Mouse (Mus musculus) cortical plate, adult 2 months (tissue): ENCODE data around the gene Frem3. TPM values are rescaled to one million over a fixed set of nuclear protein-coding genes. Genes with fewer than 3 reads are reported as not detected.
"Not testable (repeated sequence)": the region's sequence is repeated elsewhere in the genome, so short reads cannot be mapped to it uniquely, and the experiment has no call there.

Source experiments
- H3K27ac ChIP-seq: fragments of 200-500 bp; 2 replicates; pipeline ENCODE4 v1.5.1; 2012; ENCODE audit warnings: low read length, control low read depth, inconsistent platforms; ENCODE audit not compliant: insufficient read depth
- H3K4me1 ChIP-seq: fragments of 200-500 bp; 2 replicates; pipeline ENCODE4 v1.6.1; 2011; ENCODE audit warnings: low read length; ENCODE audit not compliant: control insufficient read depth, insufficient read depth
- H3K4me3 ChIP-seq: fragments of 200-500 bp; 2 replicates; pipeline ENCODE4 v1.5.1; 2011; ENCODE audit warnings: mild to moderate bottlenecking, low read length, control low read depth; ENCODE audit not compliant: insufficient read depth
- CTCF ChIP-seq: fragments of 200-500 bp; IDR thresholded peaks from 2 replicates; pipeline ENCODE4 v1.5.1; 2011; ENCODE audit warnings: mild to moderate bottlenecking, control low read depth, low read length; ENCODE audit not compliant: insufficient read depth; ENCODE audit errors: extremely low read depth
- POLR2A ChIP-seq: fragments of 200-500 bp; IDR thresholded peaks from 2 replicates; pipeline ENCODE4 v1.6.1; 2011; ENCODE audit warnings: mild to moderate bottlenecking, low read length, control low read depth; ENCODE audit not compliant: insufficient read depth; ENCODE audit errors: extremely low read depth
- polyA plus RNA-seq: library from polyadenylated mRNA; depleted of rRNA; stranded (reverse); fragments of >200 nt; gene quantifications from 2 replicates; pipeline ENCODE4 v1.2.3, GENCODE M21; 2012; rRNA removed

The Frem3 gene
- polyA plus RNA-seq, 1 experiment, result 0.04 TPM

DNA sequence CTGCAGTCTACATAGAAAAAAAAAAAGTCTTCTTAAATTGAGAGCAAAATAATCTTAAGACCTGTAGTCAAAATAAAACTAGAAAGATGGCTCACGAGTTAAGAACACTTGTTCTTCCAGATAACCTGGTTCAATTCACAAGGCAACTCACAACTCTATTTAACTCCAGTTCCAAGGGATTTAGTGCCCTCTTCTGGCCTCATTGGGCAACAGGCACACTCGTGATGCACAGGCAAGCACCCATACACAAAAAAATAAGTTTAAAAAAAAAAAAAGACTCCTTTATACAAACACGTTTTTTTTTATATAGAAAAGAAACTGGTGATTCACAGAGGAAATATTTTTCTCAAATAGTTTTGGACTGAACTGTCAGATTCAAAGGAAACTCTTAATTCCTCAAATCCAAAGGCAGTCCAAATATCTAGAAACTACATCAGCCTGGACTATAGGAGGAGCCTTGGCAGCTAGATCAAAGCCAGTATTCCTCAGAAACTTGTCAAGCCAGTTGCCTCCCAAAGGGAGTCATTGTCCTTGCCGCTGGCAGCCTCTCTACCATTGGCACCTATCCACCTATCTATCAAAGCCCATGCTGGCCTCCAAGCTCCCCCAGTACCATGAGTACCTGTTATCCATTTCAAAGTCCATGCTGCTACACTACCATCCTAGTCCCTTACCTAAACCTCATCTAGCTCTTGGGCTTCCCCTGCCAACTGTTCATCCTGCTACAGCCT lies 100.0 kb downstream of the Frem3 start:
- no peak overlapping the region for H3K27ac ChIP-seq
- TF ChIP-seq POLR2A (no peak), CTCF (0 out of 2 replicates have a peak, but pooled peaks have one; percentile 17)
- H3K4me3 ChIP-seq, result no peak overlapping the region
- no peaks in the 10 kb centered on the region for H3K4me1 ChIP-seq

DNA sequence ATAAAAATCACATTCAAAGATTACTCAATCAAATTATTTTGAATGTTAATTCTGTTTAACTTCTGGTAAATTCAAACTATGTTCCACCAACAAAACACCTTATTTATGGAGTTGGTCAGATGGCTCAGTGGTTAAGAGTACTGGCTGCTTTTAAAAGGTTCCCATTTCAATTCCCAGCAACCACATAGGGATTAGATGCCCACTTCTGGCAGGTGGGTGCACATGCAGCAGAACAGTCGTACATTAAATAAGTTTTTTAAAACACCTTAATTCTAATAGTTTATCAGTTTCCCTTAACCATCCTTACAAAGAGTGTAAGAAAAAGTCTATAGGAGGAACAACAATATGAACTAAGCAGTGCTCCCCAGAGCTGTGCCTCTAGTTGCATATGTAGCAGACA lies 103.6 kb downstream of the Frem3 start:
- Histone ChIP-seq H3K4me3 (no peak overlapping the region), H3K27ac (no peak overlapping the region), H3K4me1 (no peaks in the 10 kb centered on the region)
- no peak for TF ChIP-seq POLR2A
- no peak for TF ChIP-seq CTCF

DNA sequence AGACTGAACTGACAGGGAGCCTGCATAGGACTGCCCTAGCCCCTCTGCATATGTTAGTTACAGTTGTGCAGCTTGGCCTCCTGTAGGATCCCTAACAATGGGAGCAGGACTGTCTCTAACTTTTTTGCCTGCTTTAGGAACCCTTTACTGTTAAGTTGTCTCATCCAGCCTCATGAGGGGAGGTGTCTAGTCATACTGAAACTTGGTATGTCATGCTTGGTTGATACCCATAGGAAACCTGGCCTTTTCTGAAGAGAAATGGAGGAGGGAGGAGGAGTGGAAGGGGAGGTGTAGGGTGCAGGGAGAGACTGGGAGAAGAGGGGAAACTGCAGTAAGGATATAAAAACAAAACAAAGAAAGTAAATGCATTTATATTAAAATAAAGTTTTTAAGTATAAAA lies 121.4 kb downstream of the Frem3 start:
- Histone ChIP-seq H3K4me1 (no peaks in the 10 kb centered on the region), H3K4me3 (no peak overlapping the region), H3K27ac (no peak overlapping the region)
- TF ChIP-seq POLR2A (no peak), CTCF (no peak)

DNA sequence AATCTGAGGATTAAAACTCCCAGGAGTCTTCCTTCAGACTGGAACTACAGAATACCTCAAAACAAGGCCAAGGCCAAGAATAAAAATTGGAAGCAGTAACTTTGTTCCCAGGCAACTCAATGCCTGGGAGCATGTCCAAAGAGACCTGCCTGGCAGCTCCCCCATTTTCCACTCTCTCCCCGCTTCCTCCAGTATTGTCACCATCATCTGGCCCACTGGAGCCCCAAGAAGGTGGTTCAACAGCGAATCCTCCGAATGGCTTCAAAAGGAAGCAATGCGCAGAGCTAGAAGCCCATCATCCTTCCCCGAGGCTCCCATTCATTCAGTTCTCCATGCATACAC lies 127.1 kb downstream of the Frem3 start:
- peak overlapping the region; percentile 98 for H3K27ac ChIP-seq
- H3K4me1 ChIP-seq, result no peaks in the 10 kb centered on the region; the same call in 1 of the 2 replicates
- TF ChIP-seq POLR2A, result no peak
- TF ChIP-seq CTCF, result no peak
- H3K4me3 ChIP-seq, result peak overlapping the region; percentile 82

DNA sequence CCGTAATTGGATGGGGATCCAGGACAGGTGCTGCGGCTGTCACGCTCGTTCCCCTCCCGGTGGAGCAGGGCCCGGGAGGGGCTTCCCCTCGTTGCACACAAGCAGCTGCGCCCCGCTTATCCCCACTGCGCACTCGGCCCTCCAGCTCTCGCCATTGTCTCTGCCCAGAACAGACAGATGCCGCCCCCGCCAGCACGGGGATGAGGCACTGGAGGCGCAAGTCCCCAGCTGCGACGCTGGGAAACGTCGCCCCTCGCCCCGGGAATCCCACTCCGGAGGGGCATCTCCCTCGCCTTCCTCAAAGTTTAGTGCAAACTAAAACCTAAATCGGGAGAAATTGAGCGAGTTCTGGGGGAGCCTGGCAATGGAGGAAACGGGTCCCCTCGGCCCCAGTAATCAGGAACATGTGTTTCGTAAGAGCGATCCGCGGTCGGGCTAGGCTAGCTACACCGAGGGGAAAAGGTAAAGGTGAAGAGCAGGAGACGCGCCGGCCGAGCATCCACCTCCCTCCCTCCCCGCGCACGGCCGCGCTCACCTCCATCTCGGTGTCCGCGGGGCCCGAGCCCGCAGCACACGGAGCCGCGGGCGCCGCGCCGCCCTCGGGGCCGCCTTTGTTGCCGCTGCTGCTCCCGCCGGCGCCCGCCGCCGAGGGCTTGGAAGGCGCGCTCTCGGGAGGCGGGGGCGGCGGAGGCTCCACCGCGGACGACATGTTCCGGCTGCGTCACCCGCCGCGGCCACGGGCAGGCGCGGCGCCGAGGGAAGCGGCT lies 127.7 kb downstream of the Frem3 start:
- H3K27ac ChIP-seq, result peak overlapping the region; percentile 98
- TF ChIP-seq CTCF, result no peak
- TF ChIP-seq POLR2A, result no peak
- peak overlapping the region; percentile 82 for H3K4me3 ChIP-seq
- H3K4me1 ChIP-seq, result no peaks in the 10 kb centered on the region; the same call in 1 of the 2 replicates

DNA sequence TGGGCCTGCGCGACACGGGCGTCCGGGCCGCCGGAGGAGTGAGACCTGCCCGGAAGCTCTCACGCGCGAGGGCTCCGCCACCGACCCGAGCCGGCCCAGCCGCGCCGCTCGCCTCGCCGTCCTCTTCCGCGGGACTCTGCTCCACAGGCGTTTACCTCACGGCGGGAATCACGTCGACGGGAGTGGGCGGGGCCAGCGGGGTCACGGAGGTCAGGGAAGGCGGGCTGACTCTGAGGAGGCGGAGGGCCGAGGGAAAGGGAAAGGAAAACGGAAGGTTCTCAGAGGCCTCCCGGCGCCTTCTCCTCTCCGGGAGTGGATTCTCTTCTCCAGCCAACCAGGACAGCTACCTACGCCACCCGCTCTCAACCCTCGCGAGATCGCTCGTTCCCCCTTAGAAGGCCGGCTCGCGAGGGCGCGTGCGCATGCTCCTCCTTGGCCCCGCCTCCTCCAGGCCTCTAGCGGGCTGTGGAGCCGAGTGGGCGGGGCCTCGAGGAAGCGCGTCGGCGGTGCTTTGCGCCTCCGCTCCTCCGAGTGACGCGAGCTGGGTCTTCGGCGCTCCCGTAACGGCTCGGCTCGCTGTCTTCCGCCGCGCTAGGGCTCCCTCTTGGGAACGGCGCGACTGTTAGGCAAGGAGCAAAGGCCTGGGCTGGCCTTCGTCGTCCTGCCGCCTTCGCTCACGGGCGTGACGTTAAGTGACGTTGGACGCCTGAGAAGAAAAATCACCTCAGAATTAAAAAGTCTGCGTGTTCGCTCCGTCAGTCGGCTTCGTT lies 128.5 kb downstream of the Frem3 start, which contains the start of gene Smarca5:
Gene Smarca5 (minus strand): TSS at position 343 of the 770 bp plus-strand sequence.
- peak; percentile 65 for TF ChIP-seq POLR2A
- peak within 1 kb of the TSS; percentile 98 for H3K27ac ChIP-seq
- H3K4me3 ChIP-seq, result peak within 1 kb of the TSS; percentile 82

DNA sequence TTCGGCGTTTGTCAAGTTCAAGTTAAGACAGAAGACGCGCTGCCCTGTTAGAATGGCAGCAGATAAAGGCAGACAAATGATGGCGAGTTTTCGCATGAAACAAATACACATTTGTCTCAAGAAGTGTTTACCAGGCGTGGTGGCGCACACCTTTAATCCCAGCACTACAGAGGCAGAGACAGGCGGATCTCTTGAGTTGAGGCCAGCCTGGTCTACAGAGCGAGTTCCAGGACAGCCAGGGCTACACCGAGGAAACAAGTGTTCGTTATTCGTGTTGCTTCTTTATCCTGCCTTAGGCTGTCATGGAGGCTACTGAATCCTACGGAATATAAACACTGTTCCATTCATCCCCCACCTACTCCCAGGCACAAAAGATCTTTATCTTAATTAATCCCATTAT lies 129.1 kb downstream of the Frem3 start:
- H3K4me1 ChIP-seq, result no peaks in the 10 kb centered on the region; the same call in 1 of the 2 replicates
- H3K4me3 ChIP-seq, result peak overlapping the region; percentile 82
- peak overlapping the region; percentile 93 for H3K27ac ChIP-seq
- TF ChIP-seq POLR2A, result no peak
- no peak for TF ChIP-seq CTCF

More for the DNA sequence above, 128.5 kb downstream of the Frem3 start, which contains the start of gene Smarca5:
- not testable (repeated sequence) for H3K4me1 ChIP-seq

Other genes starting within 250 kb of the Frem3 start
- gene Gypa, start 117.3 kb upstream of the Frem3 start, polyA plus RNA-seq, result 0.06 TPM in 1 of 2 replicates, not detected in the other
- gene Smarca5, start 128.4 kb downstream of the Frem3 start, polyA plus RNA-seq, result 17.6 and 17.9 TPM in 2 replicates